Mouse (Mus musculus) MEL (cell line): ENCODE results near the gene Dnah17. TPM values are rescaled to one million over a fixed set of nuclear protein-coding genes. Genes with fewer than 3 reads are reported as not detected.

Experiments
- DNase-seq: peaks from one replicate; pipeline ENCODE4 v3.0.0; 2011; ENCODE audit warnings: low read depth, low spot score
- H3K27ac ChIP-seq: 2 replicates; pipeline ENCODE4 v1.5.1; 2012; ENCODE audit warnings: low read depth, mild to moderate bottlenecking, control low read depth, low read length, moderate library complexity; ENCODE audit not compliant: control insufficient read depth
- H3K27me3 ChIP-seq, 2 experiments: fragments of 150-350 bp in 1 of 2; sonication (generic) in 1 of 2; 2 replicates each; pipeline ENCODE4 v1.6.1; 2012; ENCODE audit warnings: low read length in 2 of 2, mild to moderate bottlenecking in 2 of 2, improper control_type of control experiment in 1 of 2, moderate library complexity in 1 of 2; ENCODE audit not compliant: insufficient read depth in 2 of 2, control insufficient read depth in 1 of 2
- H3K36me3 ChIP-seq, 2 experiments: 2 replicates each; pipeline ENCODE4 v1.6.1; 2012 to 2014; ENCODE audit warnings: low read length in 2 of 2, improper control_type of control experiment in 1 of 2, inconsistent platforms in 1 of 2, mild to moderate bottlenecking in 1 of 2; ENCODE audit not compliant: insufficient read depth in 2 of 2, control insufficient read depth in 1 of 2
- H3K4me1 ChIP-seq, 2 experiments: fragments of 150-350 bp in 1 of 2; sonication (generic) in 1 of 2; 2 replicates each; pipeline ENCODE4 v1.6.1; 2012; ENCODE audit warnings: low read length in 2 of 2, improper control_type of control experiment in 1 of 2, mild to moderate bottlenecking in 1 of 2; ENCODE audit not compliant: insufficient read depth in 2 of 2, control insufficient read depth in 1 of 2
- H3K4me3 ChIP-seq, 2 experiments: fragments of 150-350 bp in 1 of 2; sonication (generic) in 1 of 2; 2 replicates each; pipeline ENCODE4 v1.5.1; 2012; ENCODE audit warnings: low read depth in 2 of 2, low read length in 2 of 2, mild to moderate bottlenecking in 2 of 2, moderate library complexity in 2 of 2, control low read depth in 1 of 2, improper control_type of control experiment in 1 of 2; ENCODE audit not compliant: control insufficient read depth in 1 of 2, insufficient read depth in 1 of 2
- H3K79me2 ChIP-seq: 2 replicates; pipeline ENCODE4 v1.6.1; 2012; ENCODE audit warnings: mild to moderate bottlenecking, low read length, moderate library complexity; ENCODE audit not compliant: control insufficient read depth, poor library complexity, insufficient read depth
- H3K9ac ChIP-seq: 2 replicates; pipeline ENCODE4 v1.6.1; 2012; ENCODE audit warnings: low read depth, mild to moderate bottlenecking, control low read depth, low read length, moderate library complexity; ENCODE audit not compliant: control insufficient read depth, poor library complexity, severe bottlenecking
- H3K9me3 ChIP-seq: fragments of 150-350 bp; sonication (generic); replicated peaks from 2 replicates; pipeline ENCODE4 v1.6.1; 2012; ENCODE audit warnings: mild to moderate bottlenecking, low read length, improper control_type of control experiment, moderate library complexity; ENCODE audit not compliant: insufficient read depth
- CHD2 ChIP-seq: IDR thresholded peaks from 2 replicates; pipeline ENCODE4 v1.6.1; 2011; ENCODE audit warnings: low read length, improper control_type of control experiment
- E2F4 ChIP-seq: IDR thresholded peaks from 2 replicates; pipeline ENCODE4 v1.6.1; 2011; ENCODE audit warnings: low read depth, low read length, improper control_type of control experiment, borderline replicate concordance
- ELF1 ChIP-seq: IDR thresholded peaks from 2 replicates; pipeline ENCODE4 v1.6.1; 2014; ENCODE audit warnings: low read depth, mild to moderate bottlenecking, inconsistent platforms, low read length, improper control_type of control experiment, moderate library complexity
- EP300 ChIP-seq, 2 experiments: IDR thresholded peaks; 2 replicates each; pipeline ENCODE4 v1.6.1; 2011; ENCODE audit warnings: improper control_type of control experiment in 2 of 2, low read length in 2 of 2, low read depth in 1 of 2, mild to moderate bottlenecking in 1 of 2
- ETS1 ChIP-seq: IDR thresholded peaks from 2 replicates; pipeline ENCODE4 v1.6.1; 2012; ENCODE audit warnings: low read depth, mild to moderate bottlenecking, inconsistent platforms, low read length, improper control_type of control experiment, moderate library complexity
- GATA1 ChIP-seq: IDR thresholded peaks from 2 replicates; pipeline ENCODE4 v1.6.1; 2011; ENCODE audit warnings: low read depth, low read length, improper control_type of control experiment
- MAX ChIP-seq: IDR thresholded peaks from 2 replicates; pipeline ENCODE4 v1.6.1; 2011; ENCODE audit warnings: low read length, improper control_type of control experiment
- MXI1 ChIP-seq: IDR thresholded peaks from 2 replicates; pipeline ENCODE4 v1.6.1; 2011; ENCODE audit warnings: mild to moderate bottlenecking, low read depth, low read length, improper control_type of control experiment
- MYC ChIP-seq: IDR thresholded peaks from 2 replicates; pipeline ENCODE4 v1.6.1; 2011; ENCODE audit warnings: low read depth, mild to moderate bottlenecking, low read length, improper control_type of control experiment, moderate library complexity
- NELFE ChIP-seq: IDR thresholded peaks from 2 replicates; pipeline ENCODE4 v1.6.1; 2011; ENCODE audit warnings: low read depth, low read length, improper control_type of control experiment
- POLR2AphosphoS2 ChIP-seq: IDR thresholded peaks from 2 replicates; pipeline ENCODE4 v1.6.1; 2011; ENCODE audit warnings: low read length, improper control_type of control experiment
- POLR2AphosphoS5 ChIP-seq: IDR thresholded peaks from 2 replicates; pipeline ENCODE4 v1.6.1; 2012; ENCODE audit warnings: low read depth, borderline replicate concordance, mild to moderate bottlenecking, inconsistent platforms, low read length, moderate library complexity, mixed read lengths
- TAL1 ChIP-seq: IDR thresholded peaks from 2 replicates; pipeline ENCODE4 v1.6.1; 2012; ENCODE audit warnings: mild to moderate bottlenecking, inconsistent platforms, low read length, moderate library complexity, mixed read lengths
- ZC3H11A ChIP-seq: IDR thresholded peaks from 2 replicates; pipeline ENCODE4 v1.6.1; 2012; ENCODE audit warnings: low read depth, mild to moderate bottlenecking, inconsistent platforms, low read length, improper control_type of control experiment
- ZNF384 ChIP-seq: IDR thresholded peaks from 2 replicates; pipeline ENCODE4 v1.6.1; 2012; ENCODE audit warnings: low read depth, mild to moderate bottlenecking, inconsistent platforms, low read length, improper control_type of control experiment
- polyA plus RNA-seq, 2 experiments: library from polyadenylated mRNA; stranded (reverse) in 1 of 2; unstranded in 1 of 2; fragments of >175 nt in 1 of 2; fragments of >200 nt in 1 of 2; gene quantifications; 2 replicates each; pipeline versions ENCODE4 v1.2.1 to v1.2.4; 2012; ENCODE audit warnings: low replicate concordance in 2 of 2, low read depth in 1 of 2; ENCODE audit not compliant: insufficient read length in 2 of 2, insufficient read depth in 1 of 2, missing spikeins in 1 of 2
- total RNA-seq: library from RNA; depleted of rRNA; stranded (reverse); fragments of 300-350 nt; gene quantifications from 2 replicates; pipeline ENCODE4 v1.2.3, GENCODE M21; 2012

The Dnah17 gene
- total and polyA plus RNA-seq, 3 experiments: 0.04 to 0.21 TPM; not detected in 1

GRCm38 (mm10) chr11:117977694-117978360, 152.6 kb downstream of the Dnah17 start:
- H3K27ac ChIP-seq: no peak overlapping the region
- no peak overlapping the region for H3K4me3 ChIP-seq
- peaks cover 58 to 74% of the 10 kb centered on the region in 2 experiments for H3K27me3 ChIP-seq

DNA sequence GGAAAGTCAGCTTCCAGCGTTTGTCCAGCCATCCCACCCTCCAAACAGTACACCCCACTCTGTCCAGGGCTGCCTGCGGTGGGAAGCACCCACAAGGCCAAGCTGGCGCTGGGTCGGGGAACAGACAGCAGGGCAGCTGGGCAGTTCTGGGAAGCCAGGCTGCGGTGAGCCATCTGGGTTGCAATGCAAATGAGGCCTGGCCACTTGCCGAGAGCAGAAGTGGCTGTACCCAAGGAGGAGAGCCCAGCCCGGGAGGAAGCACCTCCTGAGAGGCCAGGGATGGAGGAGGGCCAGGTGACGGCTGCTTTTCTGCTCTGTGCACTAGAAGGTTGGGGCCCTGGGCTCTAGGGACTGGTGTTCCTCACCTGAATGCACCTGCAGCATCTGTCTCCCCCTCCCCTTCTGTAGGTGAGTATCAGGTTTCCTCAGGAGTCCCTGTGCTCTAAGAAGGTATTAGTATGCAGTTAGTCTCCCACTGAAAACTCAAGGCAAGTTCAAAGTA, 154.3 kb downstream of the Dnah17 start:
- Histone ChIP-seq H3K27me3 (peaks cover 54 to 72% of the 10 kb centered on the region in 2 experiments), H3K9me3 (no peaks in the 10 kb centered on the region), H3K27ac (no peak overlapping the region), H3K4me3 (no peak overlapping the region), H3K36me3 (no peaks in the 10 kb centered on the region), H3K4me1 (no peaks in the 10 kb centered on the region), H3K9ac (no peak overlapping the region), H3K79me2 (no peaks in the 10 kb centered on the region)
- TF ChIP-seq NELFE (no peak), GATA1 (no peak), ETS1 (no peak), MXI1 (no peak), ZC3H11A (no peak), POLR2AphosphoS2 (no peak), EP300 (IDR thresholded peaks at IDR 0.05; ENCODE audit: low read depth in 1 of 2, low read length in 2 of 2) (no peak), E2F4 (no peak), ELF1 (no peak), MAX (no peak), CHD2 (no peak)
- DNase-seq: no peak

More at GRCm38 (mm10) chr11:117977694-117978360, 152.6 kb downstream of the Dnah17 start:
- Histone ChIP-seq H3K9ac (no peak overlapping the region), H3K4me1 (no peaks in the 10 kb centered on the region), H3K79me2 (no peaks in the 10 kb centered on the region)
- no peak for DNase-seq
- TF ChIP-seq MYC: no peak
- TF ChIP-seq NELFE: no peak
- no peak for TF ChIP-seq TAL1
- TF ChIP-seq ZNF384: 0 out of 2 replicates have a peak, but pooled peaks have one; percentile 31
- TF ChIP-seq POLR2AphosphoS5: no peak
- TF ChIP-seq, all 39 proteins: peak for 1
- no peaks in the 10 kb centered on the region for H3K36me3 ChIP-seq
- H3K9me3 ChIP-seq: no peaks in the 10 kb centered on the region
